Mouse (Mus musculus) B cell, adult 2 months (primary cell): ENCODE data around the gene Oasl2.
"Not testable (repeated sequence)": the region's sequence is repeated elsewhere in the genome, so short reads cannot be mapped to it uniquely, and the experiment has no call there.

Source experiments
- DNase-seq, 2 experiments: peaks; one replicate each; pipeline ENCODE4 v3.0.0; 2022

Oasl2 gene

GRCm38 (mm10) chr5:114916777-114917176 is 20.0 kb downstream of the Oasl2 start:
- peak; percentile 75 to 78 for DNase-seq

GRCm38 (mm10) chr5:114917357-114917756 is 20.6 kb downstream of the Oasl2 start:
- DNase-seq = not testable (repeated sequence)

- peak; percentile 84 to 87 for DNase-seq
Measured at GRCm38 (mm10) chr5:114921551-114922365, 25.0 kb downstream of the Oasl2 start.

GRCm38 (mm10) chr5:114922366-114922731 is 25.6 kb downstream of the Oasl2 start:
- no peak for DNase-seq

GRCm38 (mm10) chr5:114922998-114923473 is 26.3 kb downstream of the Oasl2 start, which contains the start of gene Oasl1:
Oasl1 (plus strand) TSS chr5:114923240.
- DNase-seq = peak; percentile 79 to 82

GRCm38 (mm10) chr5:114926153-114926684 is 29.5 kb downstream of the Oasl2 start:
- no peak for DNase-seq

- DNase-seq = no peak
Measured at GRCm38 (mm10) chr5:114926753-114927152, 30.0 kb downstream of the Oasl2 start.

- no peak for DNase-seq
Measured at GRCm38 (mm10) chr5:114931626-114932025, 34.9 kb downstream of the Oasl2 start.

GRCm38 (mm10) chr5:114933206-114933605 is 36.5 kb downstream of the Oasl2 start:
- no peak for DNase-seq

GRCm38 (mm10) chr5:114935838-114936237 is 39.1 kb downstream of the Oasl2 start:
- DNase-seq = no peak

GRCm38 (mm10) chr5:114941138-114941537 is 44.4 kb downstream of the Oasl2 start:
- DNase-seq = peak in 1 of 2 experiments; percentile 27

- peak; percentile 81 to 84 for DNase-seq
Measured at GRCm38 (mm10) chr5:114942074-114942765, 45.5 kb downstream of the Oasl2 start, which contains the start of gene 2210016L21Rik. 2210016L21Rik (plus strand) TSS chr5:114942158.

- DNase-seq = no peak
Measured at GRCm38 (mm10) chr5:114942766-114943130, 46.0 kb downstream of the Oasl2 start.

GRCm38 (mm10) chr5:114945072-114945471 is 48.3 kb downstream of the Oasl2 start:
- no peak for DNase-seq

- DNase-seq = no peak
Measured at GRCm38 (mm10) chr5:114948891-114949290, 52.2 kb downstream of the Oasl2 start.

- no peak for DNase-seq
Measured at GRCm38 (mm10) chr5:114949316-114949715, 52.6 kb downstream of the Oasl2 start.

GRCm38 (mm10) chr5:114949812-114950211 is 53.1 kb downstream of the Oasl2 start:
- no peak for DNase-seq

GRCm38 (mm10) chr5:114950669-114951068 is 53.9 kb downstream of the Oasl2 start:
- DNase-seq = no peak

GRCm38 (mm10) chr5:114951279-114951880 is 54.6 kb downstream of the Oasl2 start:
- no peak for DNase-seq

- no peak for DNase-seq
Measured at GRCm38 (mm10) chr5:114953326-114953725, 56.6 kb downstream of the Oasl2 start.

- DNase-seq = no peak
Measured at GRCm38 (mm10) chr5:114958069-114958468, 61.3 kb downstream of the Oasl2 start.
